In the genomic region with DNA sequence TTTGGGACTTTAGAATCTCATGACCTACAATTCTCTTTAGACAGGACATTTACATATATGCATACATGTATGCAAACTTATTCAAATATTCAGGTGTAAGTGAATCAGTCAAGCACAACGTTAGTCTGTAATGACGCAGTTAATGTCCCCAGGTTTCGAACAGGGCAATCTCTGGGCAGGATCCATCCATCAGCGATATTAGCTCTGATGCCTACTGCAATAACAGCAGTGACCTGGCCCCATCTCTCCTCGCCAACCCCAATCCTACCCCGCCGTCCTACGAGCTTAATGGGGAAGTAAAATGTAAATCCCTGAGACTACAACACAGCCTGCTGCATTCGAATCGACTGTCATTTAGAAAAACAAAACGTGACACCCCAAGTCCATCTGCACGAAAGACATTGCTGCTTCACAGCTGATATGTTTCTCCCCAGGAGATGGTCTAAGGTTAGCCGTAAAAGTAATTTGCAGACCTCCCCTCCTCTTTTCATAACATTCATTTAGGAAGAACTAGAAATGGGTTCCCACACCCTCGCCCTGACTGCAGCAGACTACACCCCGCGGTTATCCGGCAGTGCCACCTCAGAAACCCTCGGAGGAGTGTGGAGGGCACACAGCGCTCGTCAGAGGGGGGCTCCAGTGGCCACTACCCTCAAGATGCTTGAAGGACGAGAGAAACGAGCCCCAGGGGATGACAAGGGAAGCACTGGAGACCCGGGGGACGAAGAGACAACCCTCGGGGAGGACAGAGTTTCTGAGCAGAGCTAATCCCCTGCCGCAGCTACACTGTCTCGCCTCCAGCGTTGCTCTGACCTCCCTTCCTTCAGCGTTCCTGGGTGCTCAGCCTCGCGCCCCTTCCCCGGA, we compare ENCODE assay signal across 8 mouse cellular contexts. TPM values are rescaled to one million over a fixed set of nuclear protein-coding genes. Genes with fewer than 3 reads are reported as not detected.
DNase-seq lines count a peak whose midpoint lies in the region; ATAC-seq and TF ChIP-seq lines count a peak whose summit lies in the region.

No protein-coding gene starts in this region.

- WGBS in lung, adult 2 months = 2% methylated on average over 32 of the region's 32 CpGs
- WGBS in intestine, embryonic 16.5 days = 1% methylated on average over 32 of the region's 32 CpGs

- DNase-seq in lung, adult 2 months = peak; percentile 14
- DNase-seq in lung, postnatal 25 days (ENCODE audit: low spot score) = no peak
- DNase-seq in spleen, postnatal 36 days (ENCODE audit: low spot score in 2 of 2) = peak; percentile 29 to 43
- no peak for DNase-seq in testis, postnatal 14 days (ENCODE audit: low spot score)

- no peaks in the 10 kb centered on the region for H3K9me3 ChIP-seq in erythroblast, embryonic 14.5 days (ENCODE audit: control insufficient read depth, low read length)
- H3K9me3 ChIP-seq in intestine, embryonic 16.5 days (ENCODE audit: control insufficient read depth, low read length) = no peaks in the 10 kb centered on the region

- H3K4me3 ChIP-seq in lung, adult 2 months (replicated peaks; ENCODE audit: extremely low read depth, low read depth, low read length) = peak overlapping the region; percentile 86
- H3K4me3 ChIP-seq in erythroblast, embryonic 14.5 days (replicated peaks) = peak overlapping the region; percentile 99
- peak overlapping the region; percentile 80 for H3K4me3 ChIP-seq in intestine, embryonic 16.5 days (ENCODE audit: low read length)

- peak; percentile 62 for ATAC-seq in activated CD4-positive, CD25-positive, alpha-beta regulatory T cell, adult 4 months
- peak; percentile 85 for ATAC-seq in intestine, embryonic 16.5 days
- peak; percentile 39 for ATAC-seq in megakaryocyte, adult 5-6 weeks (ENCODE audit: poor library complexity, severe bottlenecking)

- TF ChIP-seq CTCF in lung, adult 2 months (IDR thresholded peaks at IDR 0.05; ENCODE audit: insufficient read depth, low read length) = no peak

- peak overlapping the region; percentile 94 for H3K9ac ChIP-seq in intestine, embryonic 16.5 days (ENCODE audit: low read depth, low read length)

- H3K36me3 ChIP-seq in erythroblast, embryonic 14.5 days (ENCODE audit: control insufficient read depth) = peaks cover 8% of the 10 kb centered on the region
- no peaks in the 10 kb centered on the region for H3K36me3 ChIP-seq in intestine, embryonic 16.5 days (ENCODE audit: control insufficient read depth, insufficient read depth, low read length)

- peak overlapping the region; percentile 76 for H3K4me2 ChIP-seq in intestine, embryonic 16.5 days (ENCODE audit: low read depth, low read length)

- peaks cover 4% of the 10 kb centered on the region for H3K4me1 ChIP-seq in lung, adult 2 months (ENCODE audit: control insufficient read depth, insufficient read depth, low read length)
- H3K4me1 ChIP-seq in erythroblast, embryonic 14.5 days (ENCODE audit: control insufficient read depth) = peaks cover 44% of the 10 kb centered on the region
- peaks cover 7% of the 10 kb centered on the region; the same call in 1 of the 2 replicates for H3K4me1 ChIP-seq in intestine, embryonic 16.5 days (ENCODE audit: control insufficient read depth, insufficient read depth, low read length)

- no peak overlapping the region for H3K27ac ChIP-seq in intestine, embryonic 16.5 days (ENCODE audit: low read length)

- H3K27me3 ChIP-seq in erythroblast, embryonic 14.5 days (ENCODE audit: control insufficient read depth) = peaks cover 2% of the 10 kb centered on the region; the same call in 1 of the 2 replicates
- no peaks in the 10 kb centered on the region for H3K27me3 ChIP-seq in intestine, embryonic 16.5 days (replicated peaks; ENCODE audit: control insufficient read depth, insufficient read depth, low read length)

- no peak for TF ChIP-seq POLR2A in lung, adult 2 months (IDR thresholded peaks at IDR 0.05; ENCODE audit: borderline replicate concordance, extremely low read depth, low read depth, low read length)

RNA-seq across cellular contexts. Expression of a gene that starts 0.6 kb away (rescaled TPM):
- 27.5 and 35.2 TPM in 2 replicates for polyA plus RNA-seq in lung, adult 2 months (2012; rRNA removed)
- polyA plus RNA-seq in activated CD4-positive, CD25-positive, alpha-beta regulatory T cell, adult 4 months (2017; shearing (Covaris generic)) = 10 to 100 TPM; 47.7 to 60.0 TPM
- 0.27 and 0.30 TPM in 2 replicates for polyA plus RNA-seq in erythroblast, embryonic 14.5 days (2012)
- polyA plus RNA-seq in intestine, embryonic 16.5 days (2015; fragmentation: Nextera tagmentation; extraction: Ambion mirVana) = 44.4 and 45.8 TPM in 2 replicates
- total RNA-seq in megakaryocyte, adult 5-6 weeks (2015) = 44.8 and 50.0 TPM in 2 replicates
- 49.3 and 51.1 TPM in 2 replicates for total RNA-seq in megakaryocyte, adult 5-6 weeks (2017)

RNA-seq across cellular contexts. Expression of a gene that starts 13.3 kb away (rescaled TPM):
- 15.1 and 24.2 TPM in 2 replicates for polyA plus RNA-seq in lung, adult 2 months (2012; rRNA removed)
- polyA plus RNA-seq in activated CD4-positive, CD25-positive, alpha-beta regulatory T cell, adult 4 months (2017; shearing (Covaris generic)) = 10 to 100 TPM; 11.7 to 13.4 TPM
- 0.44 and 0.71 TPM in 2 replicates for polyA plus RNA-seq in erythroblast, embryonic 14.5 days (2012)
- polyA plus RNA-seq in intestine, embryonic 16.5 days (2015; fragmentation: Nextera tagmentation; extraction: Ambion mirVana) = 39.7 and 41.5 TPM in 2 replicates
- 37.6 and 41.1 TPM in 2 replicates for total RNA-seq in megakaryocyte, adult 5-6 weeks (2015)
- 52.2 and 55.1 TPM in 2 replicates for total RNA-seq in megakaryocyte, adult 5-6 weeks (2017)

Comparison
In these comparisons a context has a peak if more than half of its experiments do, and no peak if none do; other contexts are left out.
1. DNase-seq: peak in lung, adult 2 months (single experiment) and spleen, postnatal 36 days (2 of 2); none in lung, postnatal 25 days (single experiment) and testis, postnatal 14 days (single experiment).
2. RNA of a gene that starts 0.6 kb away (polyA plus RNA-seq): 47.7 to 60.0 TPM in activated CD4-positive, CD25-positive, alpha-beta regulatory T cell, adult 4 months, 44.4 to 45.8 TPM in intestine, embryonic 16.5 days and 27.5 to 35.2 TPM in lung, adult 2 months; 0.27 to 0.30 TPM in erythroblast, embryonic 14.5 days; every median in the first group is over 10 times any median in the second.
3. Peak in every context shown above with its lines, with median percentiles within 50 percentile points of each other: H3K4me3 ChIP-seq and ATAC-seq.